Mouse (Mus musculus): ENCODE results near the gene Slc25a47.

DNA sequence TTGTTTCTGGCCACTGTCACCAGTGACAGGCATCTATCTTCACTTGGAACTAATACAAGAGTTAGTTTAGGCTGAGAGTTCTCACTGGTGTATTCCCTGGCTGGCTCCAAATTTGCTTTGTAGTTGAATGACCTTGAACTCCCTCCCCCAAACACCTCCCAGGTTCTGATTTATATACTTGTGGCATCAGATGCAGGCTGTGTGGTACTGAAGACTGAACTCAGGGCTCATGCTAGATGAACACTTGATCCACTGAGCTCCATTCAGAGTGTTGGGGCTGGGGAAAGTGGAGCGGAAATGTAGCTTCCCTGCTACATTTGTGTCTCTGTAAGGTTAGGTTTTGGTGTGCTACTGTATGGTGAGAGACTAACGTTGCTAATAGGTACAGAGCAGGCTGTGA lies 31.5 kb upstream of the Slc25a47 start:
- no peak for TF ChIP-seq CTCF (IDR thresholded peaks at IDR 0.05; ENCODE audit: low read depth)
- TF ChIP-seq EP300 (IDR thresholded peaks at IDR 0.05; ENCODE audit: low read depth) = no peak
